Mouse (Mus musculus) lung, adult 2 months (tissue): Measurements from ENCODE around the gene Pdia2.
"Not testable (repeated sequence)": the region's sequence is repeated elsewhere in the genome, so short reads cannot be mapped to it uniquely, and the experiment has no call there.

Experiments used
- CTCF ChIP-seq: fragments of 200-500 bp; IDR thresholded peaks from 2 replicates; pipeline ENCODE4 v1.5.1; 2011; ENCODE audit warnings: mild to moderate bottlenecking, low read length, control low read depth; ENCODE audit not compliant: insufficient read depth
- POLR2A ChIP-seq: fragments of 200-500 bp; IDR thresholded peaks from 2 replicates; pipeline ENCODE4 v1.6.1; 2011; ENCODE audit warnings: low read depth, mild to moderate bottlenecking, control low read depth, low read length, borderline replicate concordance; ENCODE audit errors: extremely low read depth

- not testable (repeated sequence) for TF ChIP-seq CTCF, POLR2A
Measured at GRCm38 (mm10) chr17:26175248-26175647, 23.6 kb downstream of the Pdia2 start.
